Mouse (Mus musculus): ENCODE results near the gene Art3. TPM values are rescaled to one million over a fixed set of nuclear protein-coding genes. Genes with fewer than 3 reads are reported as not detected.

The Art3 gene
- total RNA-seq, 2 experiments from 2014 or later = 42.5 to 70.3 TPM

Small RNA genes within 50 kb of the gene (microRNA-seq; reads per million reads assigned to microRNA genes)
- not detected for gene Mir6415

Other genes starting within 250 kb of the Art3 start
- gene G3bp2, start 248.1 kb upstream of the Art3 start, total RNA-seq (2021) = 100 to 1,000 TPM; 108 to 116 TPM
- gene Uso1, start 193.9 kb upstream of the Art3 start, total RNA-seq (2021) = 10 to 100 TPM; 68.8 to 71.5 TPM
- 1 to 10 TPM in 1 of 2 experiments, under 1 TPM in 1; 0.87 to 2.0 TPM for gene U90926, start 116.4 kb upstream of the Art3 start, total RNA-seq (2021)
- under 1 TPM in 1 of 2 experiments, not detected in 1; 0.22 TPM for gene Ppef2, start 75.5 kb upstream of the Art3 start, total RNA-seq (2021)
- gene Naaa, start 53.7 kb upstream of the Art3 start, total RNA-seq (2021) = 10 to 100 TPM; 23.3 to 24.8 TPM
- gene Sdad1, start 21.3 kb upstream of the Art3 start, total RNA-seq (2021) = 10 to 100 TPM; 51.9 to 54.0 TPM
- 1 to 10 TPM in 1 of 2 experiments, under 1 TPM in 1; 0.20 to 1.1 TPM for gene Cxcl9, start 3.7 kb upstream of the Art3 start, total RNA-seq (2021)
- 1 to 10 TPM in 1 of 2 experiments, under 1 TPM in 1; 0.76 to 1.3 TPM for gene Cxcl10, start 17.1 kb downstream of the Art3 start, total RNA-seq (2021)
- 10 to 100 TPM; 48.8 to 53.0 TPM for gene Nup54, start 103.4 kb downstream of the Art3 start, total RNA-seq (2021)
- gene Scarb2, start 175.0 kb downstream of the Art3 start, total RNA-seq (2021) = 10 to 100 TPM; 75.9 to 87.0 TPM
- gene Fam47e, start 223.2 kb downstream of the Art3 start, total RNA-seq (2021) = under 1 TPM in 1 of 2 experiments, not detected in 1; 0.96 TPM